Mouse (Mus musculus) thymus, postnatal 25 days (tissue): ENCODE measurements around the gene Nsun2.

ENCODE experiments used
- DNase-seq: peaks from one replicate; pipeline ENCODE4 v3.0.0; 2022

The Nsun2 gene

GRCm38 (mm10) chr13:69525867-69526266, 7.7 kb upstream of the Nsun2 start:
- DNase-seq = no peak

GRCm38 (mm10) chr13:69528531-69528930, 5.0 kb upstream of the Nsun2 start:
- DNase-seq = no peak

GRCm38 (mm10) chr13:69530156-69530555, 3.4 kb upstream of the Nsun2 start:
- no peak for DNase-seq

- no peak for DNase-seq
Observed at GRCm38 (mm10) chr13:69530951-69531350, 2.6 kb upstream of the Nsun2 start.

- no peak for DNase-seq
Observed at GRCm38 (mm10) chr13:69531431-69531830, 2.1 kb upstream of the Nsun2 start.

- peak; percentile 18 for DNase-seq
Observed at GRCm38 (mm10) chr13:69532101-69532892, 1.2 kb upstream of the Nsun2 start.

GRCm38 (mm10) chr13:69532893-69533404, 597 bp upstream of the Nsun2 start:
- no peak for DNase-seq

- DNase-seq = no peak
Observed at GRCm38 (mm10) chr13:69534334-69534653, 748 bp downstream of the Nsun2 start, which contains the start of gene Tent4a. Gene Tent4a, minus strand, starts transcription at chr13:69534617.

GRCm38 (mm10) chr13:69534654-69535551, 1.4 kb downstream of the Nsun2 start:
- peak; percentile 98 for DNase-seq

- DNase-seq = no peak
Observed at GRCm38 (mm10) chr13:69536021-69536420, 2.5 kb downstream of the Nsun2 start.

GRCm38 (mm10) chr13:69537366-69537765, 3.8 kb downstream of the Nsun2 start:
- no peak for DNase-seq

- no peak for DNase-seq
Observed at GRCm38 (mm10) chr13:69538327-69538726, 4.8 kb downstream of the Nsun2 start.

- no peak for DNase-seq
Observed at GRCm38 (mm10) chr13:69541209-69541608, 7.7 kb downstream of the Nsun2 start.

- no peak for DNase-seq
Observed at GRCm38 (mm10) chr13:69541776-69542175, 8.2 kb downstream of the Nsun2 start.

- DNase-seq = no peak
Observed at GRCm38 (mm10) chr13:69542571-69543352, 9.2 kb downstream of the Nsun2 start.

- DNase-seq = no peak
Observed at GRCm38 (mm10) chr13:69543595-69543994, 10.0 kb downstream of the Nsun2 start.

- peak; percentile 69 for DNase-seq
Observed at GRCm38 (mm10) chr13:69545019-69545418, 11.5 kb downstream of the Nsun2 start.

- DNase-seq = no peak
Observed at GRCm38 (mm10) chr13:69547488-69548180, 14.1 kb downstream of the Nsun2 start.

GRCm38 (mm10) chr13:69549980-69550379, 16.4 kb downstream of the Nsun2 start:
- no peak for DNase-seq

- DNase-seq = no peak
Observed at GRCm38 (mm10) chr13:69550831-69551230, 17.3 kb downstream of the Nsun2 start.

GRCm38 (mm10) chr13:69553024-69553423, 19.5 kb downstream of the Nsun2 start:
- DNase-seq = peak; percentile 30

- DNase-seq = no peak
Observed at GRCm38 (mm10) chr13:69554255-69554654, 20.7 kb downstream of the Nsun2 start.
